Mouse (Mus musculus): Measurements from ENCODE around the gene Cpeb1. TPM values are rescaled to one million over a fixed set of nuclear protein-coding genes. Genes with fewer than 3 reads are reported as not detected.

Cpeb1 gene
- 2.2 and 2.6 TPM in 2 replicates for polyA plus RNA-seq (2015; fragmentation: Nextera tagmentation; extraction: Ambion mirVana)

DNA sequence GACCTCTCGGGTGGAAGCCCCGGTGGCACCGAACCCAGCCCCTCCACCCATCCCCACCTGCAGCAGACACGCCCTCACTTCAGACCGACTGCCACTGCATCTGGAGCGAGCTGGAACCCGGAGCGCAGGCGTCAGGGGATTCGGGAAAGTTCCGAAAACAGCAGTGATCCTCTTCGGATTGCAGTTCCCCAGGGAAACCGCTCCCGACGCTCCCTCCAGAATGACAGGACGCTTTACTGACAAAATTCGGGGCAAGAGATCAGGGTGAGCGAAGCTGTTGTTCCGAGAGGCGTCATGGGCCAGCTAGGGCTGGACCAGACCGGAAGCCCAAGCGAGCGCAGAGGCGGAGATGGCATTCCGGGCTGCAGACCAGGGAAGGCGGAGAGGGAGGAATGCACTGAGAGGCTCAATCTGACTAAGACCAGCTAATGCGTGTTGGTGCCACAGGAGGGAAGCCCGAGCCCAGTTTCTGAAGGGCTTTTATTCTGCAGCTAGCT lies at the start of gene Cpeb1:
Cpeb1 (minus strand) TSS at position 311 of the 497 bp plus-strand sequence.

DNA sequence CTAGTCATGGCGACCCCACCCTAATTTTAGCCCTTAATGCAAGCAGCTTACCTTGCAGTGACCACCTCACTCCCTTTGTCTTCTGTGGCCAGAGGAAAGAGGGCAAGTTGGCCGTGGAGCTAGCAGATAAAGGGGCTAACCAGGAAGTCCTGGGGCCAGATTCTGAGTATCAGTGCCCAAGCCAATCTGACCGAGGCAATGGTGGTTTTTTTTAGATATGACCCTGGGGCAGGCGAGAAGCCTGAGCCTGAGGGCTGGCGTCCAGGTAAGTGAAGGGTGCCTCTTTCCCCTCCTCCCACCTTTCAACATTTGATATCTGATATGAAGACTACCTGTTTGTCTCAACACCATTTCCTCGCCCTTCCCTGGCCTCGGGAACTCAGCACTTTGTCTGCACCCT lies 42.9 kb upstream of the Cpeb1 start, which contains the start of gene BC048679:
BC048679 (minus strand) TSS at position 101 of the 400 bp plus-strand sequence.

GRCm38 (mm10) chr7:81493331-81494021 lies 38.2 kb upstream of the Cpeb1 start, which contains the start of gene Ap3b2:
Gene Ap3b2 (minus strand): TSS chr7:81493925.

DNA sequence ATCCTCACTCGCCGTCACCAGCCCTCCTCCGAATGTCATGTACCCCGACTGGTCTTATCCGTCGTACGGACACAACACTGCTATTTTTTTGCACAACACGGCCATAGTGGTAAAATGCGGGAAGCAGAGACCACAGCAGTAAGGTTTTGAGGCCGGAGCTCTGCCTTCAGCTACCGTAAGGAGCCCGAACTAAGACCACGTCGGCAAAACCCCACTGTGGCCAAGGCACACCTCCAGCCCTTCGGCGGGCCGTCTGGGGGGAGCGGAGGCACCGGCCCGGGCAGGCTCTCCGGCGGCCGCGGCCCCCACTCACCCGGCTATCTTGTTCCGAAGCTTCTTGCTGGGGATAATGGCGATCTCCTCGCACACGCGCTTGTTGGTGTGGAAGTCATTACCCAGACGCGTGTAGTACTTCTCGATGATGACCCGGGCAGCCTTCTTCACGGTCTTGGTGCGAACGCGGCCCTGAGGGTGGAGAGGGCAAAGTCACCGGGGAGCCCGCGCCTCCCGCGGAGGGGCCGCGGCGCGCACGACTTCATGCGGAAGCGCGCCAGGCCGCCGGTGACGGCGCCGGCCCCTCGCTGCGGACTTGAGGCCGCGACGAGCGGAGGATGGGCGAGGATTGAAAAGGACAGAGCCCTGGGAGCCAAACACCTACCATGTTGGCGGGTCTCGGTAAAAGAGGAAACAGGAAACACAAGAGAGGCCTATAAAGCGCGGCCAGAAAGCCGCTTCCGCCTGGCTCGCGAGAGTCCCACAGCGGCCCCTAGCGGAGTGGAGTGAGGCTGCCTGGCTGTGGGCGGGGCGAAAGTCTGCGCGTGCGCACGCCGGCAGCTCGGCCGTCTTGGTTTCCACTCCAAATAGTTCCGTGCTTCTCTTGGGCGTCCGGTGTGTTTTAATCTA lies 110.5 kb downstream of the Cpeb1 start, which contains the start of gene Rps17:
Rps17 (minus strand) TSS at position 711 of the 903 bp plus-strand sequence.

Other genes starting within 250 kb of the Cpeb1 start
- 3.7 and 3.8 TPM in 2 replicates for gene Pde8a, start 241.9 kb downstream of the Cpeb1 start, polyA plus RNA-seq (2015; fragmentation: Nextera tagmentation; extraction: Ambion mirVana)
- 1,025 and 1,062 TPM in 2 replicates for gene Rps17, start 110.2 kb downstream of the Cpeb1 start, polyA plus RNA-seq (2015; fragmentation: Nextera tagmentation; extraction: Ambion mirVana)
- 0.20 and 0.23 TPM in 2 replicates for gene Ap3b2, start 38.5 kb upstream of the Cpeb1 start, polyA plus RNA-seq (2015; fragmentation: Nextera tagmentation; extraction: Ambion mirVana)
- not detected in 2 replicates for gene BC048679, start 42.8 kb upstream of the Cpeb1 start, polyA plus RNA-seq (2015; fragmentation: Nextera tagmentation; extraction: Ambion mirVana)
- gene Fsd2, start 111.5 kb upstream of the Cpeb1 start, polyA plus RNA-seq (2015; fragmentation: Nextera tagmentation; extraction: Ambion mirVana): 0.04 TPM in 2 replicates
- gene Whamm, start 115.8 kb upstream of the Cpeb1 start, polyA plus RNA-seq (2015; fragmentation: Nextera tagmentation; extraction: Ambion mirVana): 3.8 TPM in 2 replicates

All from urinary bladder, postnatal 0 days (tissue).